Mouse (Mus musculus) liver, embryonic 14.5 days (tissue): Measurements from ENCODE around the gene Spock1. TPM values are rescaled to one million over a fixed set of nuclear protein-coding genes. Genes with fewer than 3 reads are reported as not detected.
A peak's percentile ranks its signal among the peaks of the same experiment; 100 is the strongest.

Experiments used
- ATAC-seq: fragments of 200-750 bp; cut with Nextera tagmentation; 2 replicates; pipeline ENCODE4 v1.8.0; 2017; ENCODE audit warnings: moderate number of reproducible peaks, mild to moderate bottlenecking, moderate library complexity; ENCODE audit not compliant: insufficient read depth
- DNase-seq, 3 experiments: peaks; one replicate each; pipeline ENCODE4 v3.0.0-alpha.2; 2012 to 2013; ENCODE audit warnings: low read depth in 3 of 3, low spot score in 3 of 3
- H3K27ac ChIP-seq: fragments of 300-500 bp; sonication (generic); 2 replicates; pipeline ENCODE4 v1.5.1; 2014; ENCODE audit warnings: moderate library complexity, mild to moderate bottlenecking, control low read depth, inconsistent platforms
- H3K27me3 ChIP-seq: fragments of 300-500 bp; sonication (generic); 2 replicates; pipeline ENCODE4 v1.6.1; 2014; ENCODE audit warnings: mild to moderate bottlenecking, low read length, moderate library complexity; ENCODE audit not compliant: control insufficient read depth, insufficient read depth
- H3K36me3 ChIP-seq: fragments of 300-500 bp; sonication (generic); replicated peaks from 2 replicates; pipeline ENCODE4 v1.6.1; 2014; ENCODE audit warnings: low read depth; ENCODE audit not compliant: control insufficient read depth, insufficient read depth
- H3K4me1 ChIP-seq, 2 experiments: fragments of 200-500 bp in 1 of 2; fragments of 300-500 bp in 1 of 2; sonication (generic) in 1 of 2; replicated peaks; 2 replicates each; pipeline ENCODE4 v1.6.1; 2012 to 2014; ENCODE audit warnings: antibody characterized with exemption in 1 of 2, inconsistent platforms in 1 of 2, low read length in 1 of 2; ENCODE audit not compliant: control insufficient read depth in 2 of 2, insufficient read depth in 2 of 2
- H3K4me2 ChIP-seq: fragments of 300-500 bp; sonication (generic); 2 replicates; pipeline ENCODE4 v1.6.1; 2014; ENCODE audit warnings: low read depth, mild to moderate bottlenecking, control low read depth, moderate library complexity
- H3K4me3 ChIP-seq, 2 experiments: fragments of 200-500 bp in 1 of 2; fragments of 300-500 bp in 1 of 2; sonication (generic) in 1 of 2; 2 replicates each; pipeline ENCODE4 v1.5.1; 2012 to 2014; ENCODE audit warnings: low read depth in 2 of 2, low read length in 2 of 2, mild to moderate bottlenecking in 2 of 2, control low read depth in 1 of 2, inconsistent platforms in 1 of 2, moderate library complexity in 1 of 2; ENCODE audit not compliant: insufficient read depth in 1 of 2
- H3K9ac ChIP-seq: fragments of 300-500 bp; sonication (generic); replicated peaks from 2 replicates; pipeline ENCODE4 v1.6.1; 2014; ENCODE audit warnings: mild to moderate bottlenecking, control low read depth, moderate library complexity
- H3K9me3 ChIP-seq: fragments of 300-500 bp; sonication (generic); 2 replicates; pipeline ENCODE4 v1.6.1; 2016; ENCODE audit warnings: low read length, mixed read lengths; ENCODE audit not compliant: control insufficient read depth
- CTCF ChIP-seq: IDR thresholded peaks from 2 replicates; pipeline ENCODE4 v1.5.1; 2016; ENCODE audit warnings: antibody characterized with exemption, low read depth, control low read depth
- EP300 ChIP-seq: IDR thresholded peaks from 2 replicates; pipeline ENCODE4 v1.6.1; 2016; ENCODE audit warnings: antibody characterized with exemption, low read depth
- WGBS: fragments of 180-500 bp; shearing (Covaris S2); extraction: QIAGEN DNeasy Blood & Tissue Kit; methylation state at CpG from one replicate; pipeline ENCODE4 v1.1.7; 2014; ENCODE audit not compliant: insufficient replicate concordance; 5-methylcytosine and 5-hydroxymethylcytosine counted together
- polyA plus RNA-seq, 2 experiments: library from polyadenylated mRNA; depleted of rRNA in 1 of 2; stranded (reverse) in 1 of 2; unstranded in 1 of 2; fragments of >200 nt; fragmentation: Nextera tagmentation in 1 of 2; extraction: Ambion mirVana in 1 of 2; gene quantifications; 2 replicates each; pipeline versions ENCODE4 v1.2.1 to v1.2.3; 2012 to 2014

Spock1 gene
- polyA plus RNA-seq, 2 experiments, result 0.06 TPM; not detected in 1

DNA sequence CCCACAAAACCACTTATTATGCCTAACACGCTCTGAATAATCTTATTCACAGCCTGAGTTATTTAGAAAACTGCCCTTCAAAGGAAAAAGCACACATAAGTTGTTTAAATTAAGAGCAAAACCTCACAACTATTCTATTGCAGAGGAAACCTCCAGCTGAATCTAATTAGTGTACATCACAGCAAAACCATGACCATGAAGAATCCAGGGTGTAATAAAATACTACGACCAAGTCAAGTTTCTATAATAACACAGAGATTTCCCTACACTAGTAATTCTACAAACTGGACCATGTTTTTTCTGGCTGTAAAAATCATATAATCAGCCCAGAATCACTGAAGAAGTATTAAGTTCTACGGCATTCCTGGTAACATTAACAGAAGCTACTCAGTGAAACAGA is 240.5 kb downstream of the Spock1 start:
- H3K36me3 ChIP-seq, result no peaks in the 10 kb centered on the region
- 67% methylated on average over 3 of the region's 3 CpGs for WGBS
- H3K9ac ChIP-seq, result no peak overlapping the region
- no peak overlapping the region for H3K4me3 ChIP-seq
- peaks cover 64 to 69% of the 10 kb centered on the region in 2 experiments for H3K4me1 ChIP-seq
- DNase-seq, result no peak
- no peak overlapping the region; the same call in 1 of the 2 replicates for H3K27ac ChIP-seq
- H3K4me2 ChIP-seq, result no peak overlapping the region
- ATAC-seq, result no peak
- no peaks in the 10 kb centered on the region for H3K9me3 ChIP-seq
- no peaks in the 10 kb centered on the region for H3K27me3 ChIP-seq
- TF ChIP-seq CTCF (no peak), EP300 (no peak)

DNA sequence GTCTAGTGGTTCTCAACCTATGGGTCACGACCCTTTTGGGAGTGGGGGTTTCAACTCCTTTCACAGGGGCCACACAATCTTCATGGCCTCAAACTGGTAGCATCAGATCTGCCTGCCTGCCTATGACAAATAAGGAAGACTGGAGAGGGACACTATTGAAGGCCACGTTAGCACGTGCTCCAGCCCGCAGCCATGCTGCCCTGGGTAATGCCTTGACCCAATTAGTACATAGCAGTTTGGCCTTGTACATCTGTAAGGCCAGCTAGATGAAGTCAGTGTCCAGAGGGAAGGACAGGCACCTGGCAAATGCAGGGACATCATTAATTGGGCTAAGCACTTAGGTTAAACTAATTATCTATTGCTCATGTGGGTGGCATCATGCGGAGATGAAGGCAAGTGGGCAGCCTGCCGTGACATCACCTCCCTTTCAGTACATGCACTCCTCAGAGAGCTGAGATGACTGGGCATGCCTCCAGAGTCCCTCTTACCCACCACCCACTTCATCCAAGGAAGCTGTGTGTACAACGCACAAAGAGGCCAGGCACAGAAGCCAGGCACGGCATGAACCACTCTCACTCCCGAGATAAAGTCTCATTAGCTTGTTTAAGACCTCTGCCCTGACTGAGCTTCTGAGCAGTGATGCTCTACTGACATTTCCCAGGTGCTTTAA is 241.8 kb downstream of the Spock1 start:
- Histone ChIP-seq H3K4me2 (no peak overlapping the region), H3K27me3 (no peaks in the 10 kb centered on the region), H3K4me1 (peaks cover 64 to 70% of the 10 kb centered on the region in 2 experiments), H3K36me3 (no peaks in the 10 kb centered on the region), H3K9me3 (no peaks in the 10 kb centered on the region), H3K4me3 (no peak overlapping the region), H3K9ac (no peak overlapping the region), H3K27ac (peak overlapping the region; percentile 46)
- ATAC-seq (no peak), DNase-seq (no peak)
- 58% methylated on average over 9 of the region's 9 CpGs for WGBS
- TF ChIP-seq CTCF (no peak), EP300 (no peak)

DNA sequence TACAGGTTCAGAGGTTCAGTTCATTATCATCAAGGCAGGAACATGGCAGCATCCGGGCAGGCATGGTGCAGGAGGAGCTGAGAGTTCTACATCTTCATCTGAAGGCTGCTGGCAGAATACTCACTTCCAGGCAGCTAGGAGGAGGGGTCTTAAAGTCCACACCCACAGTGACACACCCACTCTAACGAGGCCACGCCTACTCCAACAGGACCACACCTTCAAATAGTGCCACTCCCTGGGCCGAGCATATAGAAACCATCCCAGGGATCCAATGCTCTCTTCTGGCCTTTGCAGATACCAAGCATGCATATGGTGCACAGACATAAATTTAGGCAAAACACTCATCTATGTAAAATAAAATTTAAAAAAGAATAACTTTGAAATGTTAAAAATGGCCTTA is 245.6 kb downstream of the Spock1 start:
- TF ChIP-seq CTCF (no peak), EP300 (no peak)
- no peak overlapping the region for H3K4me3 ChIP-seq
- H3K9ac ChIP-seq, result no peak overlapping the region
- no peaks in the 10 kb centered on the region for H3K9me3 ChIP-seq
- ATAC-seq (peak; percentile 70), DNase-seq (peak in 1 of 3 experiments; percentile 52)
- H3K4me1 ChIP-seq, result peaks cover 67 to 68% of the 10 kb centered on the region in 2 experiments
- H3K27me3 ChIP-seq, result no peaks in the 10 kb centered on the region
- no peaks in the 10 kb centered on the region for H3K36me3 ChIP-seq
- no peak overlapping the region for H3K27ac ChIP-seq
- H3K4me2 ChIP-seq, result 0 out of 2 replicates have a peak overlapping the region, but pooled peaks have one; percentile 2
- WGBS, result 44% methylated on average over 4 of the region's 4 CpGs

DNA sequence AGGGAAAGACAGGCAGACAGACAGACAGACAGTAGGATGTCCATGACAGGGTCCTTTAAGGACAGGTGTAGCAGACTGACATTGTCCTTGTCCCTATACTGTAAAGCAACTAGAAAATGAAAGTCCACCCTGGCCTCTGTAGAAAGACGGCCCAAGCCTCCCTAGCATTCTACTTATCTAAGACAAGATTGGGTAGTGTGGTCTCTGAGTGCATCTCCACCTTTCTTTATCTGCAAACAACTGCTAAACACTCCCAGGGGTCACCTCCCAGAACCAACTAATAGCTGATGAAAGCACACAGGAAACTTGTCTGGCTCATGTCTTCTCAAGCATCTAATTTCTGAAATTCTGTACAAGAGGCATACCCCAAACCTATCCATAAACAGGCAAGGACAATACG is 247.6 kb downstream of the Spock1 start:
- WGBS, result 39% methylated on average over 2 of the region's 2 CpGs
- TF ChIP-seq CTCF, result no peak
- peak; percentile 27; the same call in 1 of the 2 replicates for TF ChIP-seq EP300
- Histone ChIP-seq H3K4me3 (no peak overlapping the region), H3K9me3 (no peaks in the 10 kb centered on the region), H3K4me1 (peaks cover 61 to 68% of the 10 kb centered on the region in 2 experiments), H3K4me2 (peak overlapping the region; percentile 66), H3K36me3 (no peaks in the 10 kb centered on the region), H3K9ac (peak overlapping the region; percentile 55), H3K27me3 (no peaks in the 10 kb centered on the region), H3K27ac (peak overlapping the region; percentile 80)
- ATAC-seq (peak; percentile 80), DNase-seq (no peak)

DNA sequence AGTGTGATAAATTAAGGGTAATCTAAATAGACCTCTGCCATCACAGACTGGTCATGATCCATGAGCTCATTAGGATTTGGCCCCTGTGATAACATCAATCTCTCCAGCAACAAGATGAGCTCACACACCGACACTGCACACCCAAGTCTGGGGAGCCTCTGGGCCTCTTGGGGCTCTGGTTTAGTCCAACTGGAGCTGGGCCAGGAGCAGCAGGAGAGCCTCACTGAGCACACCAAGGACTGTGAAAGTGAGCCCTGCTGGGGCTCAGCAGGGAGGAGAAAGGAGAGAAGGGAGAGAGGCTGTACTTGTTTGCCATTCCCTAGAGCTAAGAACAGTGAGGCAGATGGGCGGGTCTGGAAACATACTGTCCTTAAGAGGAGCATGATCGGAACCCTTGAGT is 248.3 kb downstream of the Spock1 start:
- no peaks in the 10 kb centered on the region for H3K36me3 ChIP-seq
- no peaks in the 10 kb centered on the region for H3K27me3 ChIP-seq
- WGBS, result 47% methylated on average over 3 of the region's 3 CpGs
- H3K9ac ChIP-seq, result peak overlapping the region; percentile 55
- H3K4me2 ChIP-seq, result peak overlapping the region; percentile 66
- TF ChIP-seq EP300 (no peak), CTCF (no peak)
- no peaks in the 10 kb centered on the region for H3K9me3 ChIP-seq
- H3K4me1 ChIP-seq, result peaks cover 58 to 65% of the 10 kb centered on the region in 2 experiments
- DNase-seq (no peak), ATAC-seq (peak; percentile 42; the same call in 1 of the 2 replicates)
- no peak overlapping the region for H3K4me3 ChIP-seq
- peak overlapping the region; percentile 80 for H3K27ac ChIP-seq
